Mouse (Mus musculus) megakaryocyte, adult 5-6 weeks (primary cell): Measurements from ENCODE around the gene Mfsd12. TPM values are rescaled to one million over a fixed set of nuclear protein-coding genes. Genes with fewer than 3 reads are reported as not detected.
A peak's percentile ranks its signal among the peaks of the same experiment; 100 is the strongest.

Source experiments
- ATAC-seq: 2 replicates; pipeline ENCODE4 v1.8.0; 2016; ENCODE audit warnings: mild to moderate bottlenecking, inconsistent platforms; ENCODE audit not compliant: poor library complexity, severe bottlenecking
- total RNA-seq, 2 experiments: library from RNA; stranded (forward) in 1 of 2; stranded (reverse) in 1 of 2; fragments of 153-499, 151-499 nt in 1 of 2; fragments of 221-1000, 200-1000 nt in 1 of 2; gene quantifications; 2 replicates each; pipeline versions ENCODE4 v1.2.3 to v1.2.4; 2015 to 2017

Mfsd12 gene
- total RNA-seq, 2 experiments from 2014 or later = 4.1 to 7.4 TPM

DNA sequence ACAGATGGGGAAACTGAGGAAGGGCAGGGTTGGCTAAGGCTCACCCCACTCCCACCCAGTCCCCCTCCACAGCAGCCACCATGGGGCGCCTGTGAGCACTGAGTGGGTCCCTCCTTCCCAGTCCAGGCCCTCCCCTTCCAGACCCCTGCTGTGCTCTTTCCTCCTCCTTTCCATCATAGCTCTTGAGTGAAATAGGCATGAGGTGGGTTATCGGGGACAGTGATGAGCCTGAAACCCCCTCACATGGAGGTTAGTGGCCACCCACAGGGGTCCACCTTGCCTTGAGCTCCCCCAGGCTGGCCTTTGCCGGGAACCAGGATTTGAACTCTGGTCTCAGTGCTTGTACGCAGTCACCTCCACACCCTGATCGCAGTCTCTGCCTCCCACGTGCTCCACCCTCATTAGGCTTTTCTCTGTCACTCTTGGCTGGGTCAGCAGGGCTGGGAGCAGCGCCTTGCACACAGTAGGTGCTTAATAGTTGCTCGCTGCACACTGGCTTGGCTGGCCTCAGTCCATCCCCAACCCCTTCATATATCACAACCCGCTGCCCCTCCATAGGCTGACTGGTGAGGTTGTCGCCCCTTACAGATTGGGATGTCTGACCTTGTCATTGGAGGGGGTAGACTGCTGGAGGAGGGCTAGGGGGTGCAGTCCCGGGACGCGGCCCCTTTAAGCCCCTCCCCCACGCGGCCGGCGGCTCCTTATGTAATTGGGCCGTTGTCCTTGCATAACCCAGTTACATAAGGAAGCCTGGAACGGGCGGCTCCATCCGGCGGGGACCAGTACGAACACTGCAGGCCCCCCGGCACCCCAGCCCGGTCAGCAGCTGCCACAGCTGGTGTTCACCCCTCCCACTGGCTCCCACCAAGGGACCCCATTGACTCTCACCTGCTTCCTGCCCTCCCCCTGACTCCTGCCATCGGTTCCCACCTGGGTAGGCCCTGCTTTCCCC is 56.3 kb downstream of the Mfsd12 start:
- ATAC-seq = peak; percentile 67

DNA sequence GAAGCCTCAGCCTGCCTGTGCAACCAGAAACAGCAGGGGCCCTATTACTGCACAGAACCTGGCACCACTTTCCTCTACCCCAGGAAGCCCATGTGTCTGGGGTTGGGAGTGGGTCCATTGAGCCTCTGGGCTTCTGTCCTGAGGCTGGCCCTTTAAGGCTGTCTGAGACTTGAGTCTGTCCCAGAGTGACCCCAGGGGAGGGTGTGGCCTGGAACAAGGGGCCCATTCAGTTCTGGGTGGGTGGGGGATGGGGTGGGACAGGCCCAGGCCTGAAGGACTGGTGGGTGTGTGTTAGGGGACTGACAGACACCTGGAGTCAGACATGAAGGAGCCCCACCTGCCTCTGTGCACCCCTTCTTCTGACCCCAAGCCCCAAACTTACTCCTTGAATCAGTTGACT is 57.4 kb downstream of the Mfsd12 start:
- no peak for ATAC-seq

DNA sequence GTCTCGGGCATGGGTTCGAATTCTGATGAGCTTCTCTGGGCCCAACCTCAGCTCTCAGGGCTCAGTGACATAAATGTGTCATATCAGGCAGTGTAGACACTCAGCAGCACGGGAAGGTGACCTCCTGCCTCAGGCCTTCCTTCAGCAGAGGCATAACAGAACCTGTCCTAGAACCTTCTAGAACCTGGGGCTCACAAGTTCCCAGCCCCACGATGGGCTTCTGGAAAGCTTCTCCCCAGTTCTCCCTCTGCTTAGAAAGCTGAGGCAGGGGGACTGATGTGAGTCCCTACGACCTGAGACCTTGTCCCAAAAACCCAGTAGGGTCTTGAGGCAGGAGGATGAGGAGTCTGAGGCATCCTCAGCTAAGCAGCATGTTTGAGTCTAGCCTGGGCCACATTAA is 57.9 kb downstream of the Mfsd12 start:
- no peak for ATAC-seq

Other genes starting within 250 kb of the Mfsd12 start
Only the 30 nearest of the 33 such genes appear.
- 10.1 and 13.7 TPM in 2 replicates for gene Pias4, start 189.6 kb upstream of the Mfsd12 start, total RNA-seq (2015)
- 12.9 and 13.3 TPM in 2 replicates for gene Pias4, start 189.6 kb upstream of the Mfsd12 start, total RNA-seq (2017)
- gene Eef2, start 180.9 kb upstream of the Mfsd12 start, total RNA-seq (2015) = 394 and 408 TPM in 2 replicates
- gene Eef2, start 180.9 kb upstream of the Mfsd12 start, total RNA-seq (2017) = 983 and 1,066 TPM in 2 replicates
- gene Dapk3, start 174.5 kb upstream of the Mfsd12 start, total RNA-seq (2015) = 9.8 and 12.7 TPM in 2 replicates
- gene Dapk3, start 174.5 kb upstream of the Mfsd12 start, total RNA-seq (2017) = 27.5 and 36.6 TPM in 2 replicates
- gene 4930442H23Rik, start 173.6 kb upstream of the Mfsd12 start, total RNA-seq (2015) = not detected in 2 replicates
- gene 4930442H23Rik, start 173.6 kb upstream of the Mfsd12 start, total RNA-seq (2017) = not detected in 2 replicates
- not detected in 2 replicates for gene Nmrk2, start 155.4 kb upstream of the Mfsd12 start, total RNA-seq (2015)
- gene Nmrk2, start 155.4 kb upstream of the Mfsd12 start, total RNA-seq (2017) = not detected in 2 replicates
- not detected in 2 replicates for gene Atcay, start 126.7 kb upstream of the Mfsd12 start, total RNA-seq (2015)
- not detected in 2 replicates for gene Atcay, start 126.7 kb upstream of the Mfsd12 start, total RNA-seq (2017)
- gene Zfr2, start 124.3 kb upstream of the Mfsd12 start, total RNA-seq (2015) = not detected in 2 replicates
- gene Zfr2, start 124.3 kb upstream of the Mfsd12 start, total RNA-seq (2017) = 0.16 and 0.26 TPM in 2 replicates
- 5.4 and 5.9 TPM in 2 replicates for gene Matk, start 104.6 kb upstream of the Mfsd12 start, total RNA-seq (2015)
- gene Matk, start 104.6 kb upstream of the Mfsd12 start, total RNA-seq (2017) = 7.5 and 8.1 TPM in 2 replicates
- gene Mrpl54, start 90.6 kb upstream of the Mfsd12 start, total RNA-seq (2015) = 52.1 and 67.0 TPM in 2 replicates
- gene Mrpl54, start 90.6 kb upstream of the Mfsd12 start, total RNA-seq (2017) = 97.4 and 154 TPM in 2 replicates
- gene Apba3, start 90.5 kb upstream of the Mfsd12 start, total RNA-seq (2015) = 16.4 and 20.2 TPM in 2 replicates
- 11.5 and 15.0 TPM in 2 replicates for gene Apba3, start 90.5 kb upstream of the Mfsd12 start, total RNA-seq (2017)
- gene Tjp3, start 65.9 kb upstream of the Mfsd12 start, total RNA-seq (2015) = 3.4 and 3.7 TPM in 2 replicates
- 5.0 and 6.5 TPM in 2 replicates for gene Tjp3, start 65.9 kb upstream of the Mfsd12 start, total RNA-seq (2017)
- 28.0 and 31.7 TPM in 2 replicates for gene Pip5k1c, start 64.5 kb upstream of the Mfsd12 start, total RNA-seq (2015)
- gene Pip5k1c, start 64.5 kb upstream of the Mfsd12 start, total RNA-seq (2017) = 40.4 and 46.1 TPM in 2 replicates
- gene Cactin, start 36.4 kb upstream of the Mfsd12 start, total RNA-seq (2015) = 4.5 and 7.4 TPM in 2 replicates
- gene Cactin, start 36.4 kb upstream of the Mfsd12 start, total RNA-seq (2017) = 16.2 and 20.6 TPM in 2 replicates
- gene Tbxa2r, start 28.8 kb upstream of the Mfsd12 start, total RNA-seq (2015) = 0.34 and 0.85 TPM in 2 replicates
- gene Tbxa2r, start 28.8 kb upstream of the Mfsd12 start, total RNA-seq (2017) = 0.07 and 0.28 TPM in 2 replicates
- gene Gipc3, start 14.2 kb upstream of the Mfsd12 start, total RNA-seq (2015) = not detected in 2 replicates
- not detected in 2 replicates for gene Gipc3, start 14.2 kb upstream of the Mfsd12 start, total RNA-seq (2017)
- 27.4 and 33.0 TPM in 2 replicates for gene Hmg20b, start 7.0 kb upstream of the Mfsd12 start, total RNA-seq (2015)
- gene Hmg20b, start 7.0 kb upstream of the Mfsd12 start, total RNA-seq (2017) = 18.1 and 24.5 TPM in 2 replicates
- 0.49 and 1.3 TPM in 2 replicates for gene 4930404N11Rik, start 8.3 kb downstream of the Mfsd12 start, total RNA-seq (2015)
- gene 4930404N11Rik, start 8.3 kb downstream of the Mfsd12 start, total RNA-seq (2017) = 0.37 and 0.49 TPM in 2 replicates
- 22.7 and 23.8 TPM in 2 replicates for gene Fzr1, start 21.0 kb downstream of the Mfsd12 start, total RNA-seq (2015)
- 20.9 and 24.0 TPM in 2 replicates for gene Fzr1, start 21.0 kb downstream of the Mfsd12 start, total RNA-seq (2017)
- 5.4 and 5.7 TPM in 2 replicates for gene Dohh, start 26.9 kb downstream of the Mfsd12 start, total RNA-seq (2015)
- 21.9 and 42.4 TPM in 2 replicates for gene Dohh, start 26.9 kb downstream of the Mfsd12 start, total RNA-seq (2017)
- gene Gm48551, start 27.0 kb downstream of the Mfsd12 start, total RNA-seq (2015) = 0.83 and 2.9 TPM in 2 replicates
- gene Gm48551, start 27.0 kb downstream of the Mfsd12 start, total RNA-seq (2017) = 0.33 TPM in 1 of 2 replicates, not detected in the other
- gene Gm48552, start 31.5 kb downstream of the Mfsd12 start, total RNA-seq (2015) = not detected in 2 replicates
- 0.26 and 1.4 TPM in 2 replicates for gene Gm48552, start 31.5 kb downstream of the Mfsd12 start, total RNA-seq (2017)
- gene Smim24, start 35.6 kb downstream of the Mfsd12 start, total RNA-seq (2015) = 30.6 and 34.0 TPM in 2 replicates
- gene Smim24, start 35.6 kb downstream of the Mfsd12 start, total RNA-seq (2017) = 6.5 and 11.5 TPM in 2 replicates
- gene Nfic, start 98.1 kb downstream of the Mfsd12 start, total RNA-seq (2015) = 51.4 and 54.5 TPM in 2 replicates
- 6.2 and 8.6 TPM in 2 replicates for gene Nfic, start 98.1 kb downstream of the Mfsd12 start, total RNA-seq (2017)
- gene Celf5, start 125.2 kb downstream of the Mfsd12 start, total RNA-seq (2015) = not detected in 2 replicates
- 0.24 TPM in 1 of 2 replicates, not detected in the other for gene Celf5, start 125.2 kb downstream of the Mfsd12 start, total RNA-seq (2017)
- 55.8 and 62.8 TPM in 2 replicates for gene Ncln, start 138.9 kb downstream of the Mfsd12 start, total RNA-seq (2015)
- 72.4 and 76.3 TPM in 2 replicates for gene Ncln, start 138.9 kb downstream of the Mfsd12 start, total RNA-seq (2017)
- 22.8 and 23.9 TPM in 2 replicates for gene S1pr4, start 142.6 kb downstream of the Mfsd12 start, total RNA-seq (2015)
- gene S1pr4, start 142.6 kb downstream of the Mfsd12 start, total RNA-seq (2017) = 28.1 and 29.3 TPM in 2 replicates
- gene Gna15, start 166.7 kb downstream of the Mfsd12 start, total RNA-seq (2015) = 34.3 and 35.9 TPM in 2 replicates
- gene Gna15, start 166.7 kb downstream of the Mfsd12 start, total RNA-seq (2017) = 31.5 and 42.4 TPM in 2 replicates
- gene Gna11, start 187.7 kb downstream of the Mfsd12 start, total RNA-seq (2015) = 4.9 and 7.8 TPM in 2 replicates
- gene Gna11, start 187.7 kb downstream of the Mfsd12 start, total RNA-seq (2017) = 7.1 and 8.1 TPM in 2 replicates
- 345 and 384 TPM in 2 replicates for gene Aes, start 202.0 kb downstream of the Mfsd12 start, total RNA-seq (2015)
- 238 and 282 TPM in 2 replicates for gene Aes, start 202.0 kb downstream of the Mfsd12 start, total RNA-seq (2017)
- 1.1 and 3.3 TPM in 2 replicates for gene Tle2, start 217.1 kb downstream of the Mfsd12 start, total RNA-seq (2015)
- 0.51 and 1.8 TPM in 2 replicates for gene Tle2, start 217.1 kb downstream of the Mfsd12 start, total RNA-seq (2017)